Mouse (Mus musculus): ENCODE results near the gene Ccsap.

- no peak for TF ChIP-seq CTCF (IDR thresholded peaks at IDR 0.05; ENCODE audit: borderline replicate concordance, insufficient read depth, low read length)
- TF ChIP-seq POLR2A (IDR thresholded peaks at IDR 0.05; ENCODE audit: low read depth, low read length), result no peak
Measured at GRCm38 (mm10) chr8:123805209-123805717, 54.7 kb downstream of the Ccsap start.

All from embryonic fibroblast, embryonic 13.5 days (primary cell).